Mouse (Mus musculus) ES-Bruce4 (cell line): ENCODE results near the gene Fam151b. TPM values are rescaled to one million over a fixed set of nuclear protein-coding genes. Genes with fewer than 3 reads are reported as not detected.

Experiments used
- H3K27ac ChIP-seq: 2 replicates; pipeline ENCODE4 v1.5.1; 2012; ENCODE audit warnings: low read length, inconsistent platforms; ENCODE audit not compliant: insufficient read depth
- H3K27me3 ChIP-seq: 2 replicates; pipeline ENCODE4 v1.6.1; 2012; ENCODE audit warnings: mild to moderate bottlenecking, low read length, inconsistent platforms; ENCODE audit not compliant: control insufficient read depth, poor library complexity, insufficient read depth, severe bottlenecking
- H3K36me3 ChIP-seq: 2 replicates; pipeline ENCODE4 v1.6.1; 2012; ENCODE audit warnings: inconsistent platforms, mild to moderate bottlenecking, low read length, moderate library complexity; ENCODE audit not compliant: control insufficient read depth, poor library complexity, insufficient read depth, severe bottlenecking
- H3K4me1 ChIP-seq: one replicate; pipeline ENCODE4 v1.8.1; 2011; ENCODE audit warnings: low read length; ENCODE audit not compliant: control insufficient read depth, insufficient read depth
- H3K4me3 ChIP-seq: 2 replicates; pipeline ENCODE4 v1.5.1; 2011; ENCODE audit warnings: low read depth, mild to moderate bottlenecking, low read length
- H3K9ac ChIP-seq: 2 replicates; pipeline ENCODE4 v1.6.1; 2012; ENCODE audit warnings: low read depth, mild to moderate bottlenecking, inconsistent platforms; ENCODE audit not compliant: poor library complexity, severe bottlenecking
- H3K9me3 ChIP-seq: replicated peaks from 2 replicates; pipeline ENCODE4 v1.6.1; 2012; ENCODE audit warnings: mild to moderate bottlenecking, low read length, inconsistent platforms; ENCODE audit not compliant: control insufficient read depth, poor library complexity, insufficient read depth, severe bottlenecking
- CTCF ChIP-seq: IDR thresholded peaks from one replicate; pipeline ENCODE4 v1.8.1; 2011; ENCODE audit warnings: low read depth, low read length
- EP300 ChIP-seq: IDR thresholded peaks from 2 replicates; pipeline ENCODE4 v1.6.1; 2011; ENCODE audit warnings: low read depth, low read length; ENCODE audit not compliant: insufficient read depth
- POLR2A ChIP-seq: IDR thresholded peaks from one replicate; pipeline ENCODE4 v1.8.1; 2011; ENCODE audit warnings: low read length; ENCODE audit not compliant: insufficient read depth
- polyA plus RNA-seq: library from polyadenylated mRNA; stranded (reverse); fragments of >200 nt; gene quantifications from 2 replicates; pipeline ENCODE4 v1.2.4, GENCODE M21; 2011; ENCODE audit warnings: low read depth; ENCODE audit not compliant: missing spikeins, insufficient read depth, insufficient read length

Fam151b gene
- 0.67 and 1.7 TPM in 2 replicates for polyA plus RNA-seq

DNA sequence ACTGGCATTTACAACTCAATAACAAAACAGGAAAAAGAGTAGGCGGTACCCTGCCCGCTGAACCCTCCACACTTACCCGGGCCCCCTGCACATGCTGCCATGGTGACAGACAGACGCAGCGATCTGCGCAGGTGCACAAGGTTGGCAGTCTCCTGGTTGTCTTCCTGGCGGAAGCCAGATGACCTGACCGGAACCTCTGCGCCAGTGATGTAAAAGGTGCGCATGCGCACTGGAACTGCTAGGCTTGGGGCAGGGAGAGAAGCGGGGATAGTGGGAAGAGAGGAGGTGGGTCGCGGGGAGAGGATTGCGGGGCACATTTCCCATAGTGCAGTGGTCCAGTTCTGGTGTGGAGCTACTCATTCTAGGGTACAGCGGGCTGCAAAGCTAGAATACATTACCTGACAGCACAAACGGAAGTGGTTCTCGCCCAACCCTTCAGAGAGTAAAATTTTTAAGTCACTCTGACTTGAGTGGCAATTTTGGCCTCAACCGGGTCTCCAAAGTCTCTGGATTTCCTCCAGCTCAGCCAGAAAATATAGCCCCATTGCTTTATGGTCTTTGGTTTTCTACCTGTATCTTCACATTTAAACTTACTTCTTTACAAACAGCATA, at the start of gene Fam151b:
Gene Fam151b (minus strand): TSS at position 164 of the 612 bp plus-strand sequence.
- H3K4me1 ChIP-seq, result no peaks in the 10 kb centered on the region
- no peak within 1 kb of the TSS for H3K27ac ChIP-seq
- H3K36me3 ChIP-seq, result no peaks in the 10 kb centered on the region
- no peaks in the 10 kb centered on the region for H3K27me3 ChIP-seq
- peak within 1 kb of the TSS; percentile 59 for H3K4me3 ChIP-seq
- H3K9me3 ChIP-seq, result no peaks in the 10 kb centered on the region
- TF ChIP-seq POLR2A (peak; percentile 61), EP300 (no peak)
- H3K9ac ChIP-seq, result peak within 1 kb of the TSS; percentile 5; the same call in 1 of the 2 replicates

DNA sequence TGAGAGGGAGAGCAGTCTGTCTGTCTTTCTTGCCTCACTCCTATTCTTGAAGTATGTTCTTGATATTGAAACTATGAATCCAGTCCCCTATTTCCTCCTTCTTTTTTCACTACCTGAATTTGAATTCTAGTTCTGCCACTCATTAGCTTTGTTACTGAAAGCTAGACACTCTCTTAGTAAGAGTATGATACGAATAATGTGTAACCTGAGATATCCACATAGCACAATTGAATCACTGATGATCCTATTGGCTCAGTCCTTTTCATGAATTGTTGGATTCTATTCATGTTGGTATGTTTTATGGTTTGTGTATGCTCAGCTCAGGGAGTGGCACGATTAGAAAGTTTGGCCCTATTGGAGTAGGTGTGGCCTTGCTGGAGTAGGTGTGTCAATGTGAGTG, 48.4 kb upstream of the Fam151b start:
- no peak overlapping the region for H3K4me3 ChIP-seq
- no peaks in the 10 kb centered on the region; the same call in 1 of the 2 replicates for H3K27me3 ChIP-seq
- H3K4me1 ChIP-seq, result no peaks in the 10 kb centered on the region
- H3K36me3 ChIP-seq, result no peaks in the 10 kb centered on the region
- TF ChIP-seq CTCF, result no peak
- no peak for TF ChIP-seq POLR2A
- no peak for TF ChIP-seq EP300
- no peak overlapping the region for H3K9ac ChIP-seq
- no peak overlapping the region for H3K27ac ChIP-seq
- H3K9me3 ChIP-seq, result no peaks in the 10 kb centered on the region

DNA sequence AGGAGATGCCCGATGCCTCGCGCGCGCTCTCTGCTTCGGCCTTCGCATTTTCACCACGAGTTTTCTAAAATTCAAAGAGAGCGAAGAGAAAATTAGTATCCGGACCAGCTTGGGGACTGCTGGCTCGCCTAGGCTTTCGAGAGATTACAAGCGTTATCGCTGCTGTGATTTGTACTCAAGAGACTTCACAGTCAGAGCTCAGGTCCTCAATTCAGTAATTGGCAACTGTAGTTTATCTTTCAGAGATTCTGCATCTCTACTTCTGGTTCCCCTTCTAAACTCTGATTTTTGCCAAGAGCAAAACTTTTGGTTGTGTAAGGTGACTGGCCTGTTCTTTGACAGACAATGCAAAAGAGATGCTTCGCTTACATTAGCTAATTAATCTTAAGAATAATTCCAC, 47.4 kb upstream of the Fam151b start:
- no peak overlapping the region for H3K27ac ChIP-seq
- no peaks in the 10 kb centered on the region for H3K9me3 ChIP-seq
- peak overlapping the region; percentile 88 for H3K4me3 ChIP-seq

DNA sequence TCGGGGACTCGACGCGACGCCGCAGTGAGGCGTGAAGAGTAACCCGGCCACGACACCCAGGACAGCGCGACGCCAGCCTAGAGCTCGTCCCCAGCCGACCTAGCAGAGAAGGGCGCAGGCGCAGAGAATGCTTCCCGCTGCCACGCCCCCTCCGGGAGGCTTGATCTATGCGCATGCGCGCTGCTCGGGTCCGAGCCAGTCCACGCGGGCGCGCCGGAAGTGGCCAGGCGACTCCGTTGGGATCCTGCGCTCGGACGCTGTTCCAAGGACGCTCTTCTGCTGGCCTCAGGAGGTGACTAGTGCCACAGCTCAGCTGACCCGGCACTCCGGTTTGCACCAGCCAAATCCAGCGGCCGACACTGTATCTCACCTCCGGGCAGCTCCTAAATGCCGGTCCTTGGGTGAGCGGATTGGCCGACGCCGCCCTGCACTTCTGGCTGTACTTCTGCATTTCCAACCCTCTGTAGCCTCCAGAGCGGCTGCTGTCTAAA, 47.0 kb upstream of the Fam151b start, which contains the start of gene Zfyve16:
Gene Zfyve16 (minus strand): TSS at position 148 of the 491 bp plus-strand sequence.
- Histone ChIP-seq H3K4me1 (no peaks in the 10 kb centered on the region), H3K9me3 (no peaks in the 10 kb centered on the region), H3K27me3 (no peaks in the 10 kb centered on the region; the same call in 1 of the 2 replicates), H3K9ac (peak within 1 kb of the TSS; percentile 58), H3K4me3 (peak within 1 kb of the TSS; percentile 88), H3K27ac (no peak within 1 kb of the TSS), H3K36me3 (no peaks in the 10 kb centered on the region)
- TF ChIP-seq CTCF (no peak), POLR2A (peak; percentile 57)

More for the DNA sequence above, 47.4 kb upstream of the Fam151b start:
- Histone ChIP-seq H3K9ac (peak overlapping the region; percentile 58), H3K36me3 (no peaks in the 10 kb centered on the region), H3K4me1 (no peaks in the 10 kb centered on the region), H3K27me3 (no peaks in the 10 kb centered on the region; the same call in 1 of the 2 replicates)
- no peak for TF ChIP-seq POLR2A
- TF ChIP-seq CTCF, result no peak
- no peak for TF ChIP-seq EP300

DNA sequence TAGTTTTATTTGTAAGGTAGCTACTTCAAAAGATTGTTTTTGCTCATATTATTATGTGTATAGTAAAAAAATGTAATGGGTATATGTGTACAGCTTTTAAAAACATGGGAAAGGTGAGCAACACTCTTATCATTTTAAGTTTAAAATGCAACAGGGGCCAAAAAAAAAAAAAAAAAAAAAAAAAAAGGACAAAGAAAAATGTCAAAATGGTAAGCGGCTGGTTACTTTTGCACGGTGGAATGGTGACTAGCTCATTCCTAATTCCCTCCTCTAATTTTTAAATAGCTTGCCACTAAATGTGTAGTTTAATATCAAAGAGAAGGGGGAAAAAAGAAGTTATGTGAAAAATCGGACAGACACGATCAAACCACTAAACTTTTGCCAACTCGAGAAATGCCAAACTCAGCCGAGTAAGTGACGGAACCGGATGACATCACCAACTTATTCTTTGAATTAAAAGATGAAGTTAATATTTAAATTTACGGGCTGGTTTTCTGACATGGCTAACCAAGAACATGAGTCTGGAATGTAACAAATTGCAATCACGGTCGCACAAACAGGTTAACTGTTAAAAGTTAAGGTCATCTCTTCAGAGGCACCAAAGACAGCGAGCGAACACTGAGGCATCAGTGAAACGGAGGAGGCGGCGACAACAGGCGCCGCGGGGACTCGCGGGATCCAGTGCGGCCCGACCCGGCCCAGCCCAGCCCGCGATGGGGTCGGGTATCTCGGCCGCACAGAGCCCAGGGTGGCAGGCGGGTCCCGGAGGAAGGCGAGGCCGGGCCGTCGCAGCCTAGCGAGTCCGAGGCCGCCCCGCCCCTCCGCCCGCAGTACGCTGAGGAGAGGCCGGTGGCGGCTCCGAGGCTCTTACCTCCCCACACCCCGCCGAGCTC, 46.3 kb upstream of the Fam151b start:
- H3K9ac ChIP-seq, result peak overlapping the region; percentile 58
- no peaks in the 10 kb centered on the region for H3K9me3 ChIP-seq
- no peak for TF ChIP-seq CTCF
- no peak for TF ChIP-seq EP300
- no peak for TF ChIP-seq POLR2A
- no peaks in the 10 kb centered on the region for H3K4me1 ChIP-seq
- H3K27me3 ChIP-seq, result no peaks in the 10 kb centered on the region; the same call in 1 of the 2 replicates
- H3K36me3 ChIP-seq, result no peaks in the 10 kb centered on the region
- no peak overlapping the region for H3K27ac ChIP-seq
- H3K4me3 ChIP-seq, result peak overlapping the region; percentile 52
